Mouse (Mus musculus): ENCODE data around the gene Loxl3.

DNA sequence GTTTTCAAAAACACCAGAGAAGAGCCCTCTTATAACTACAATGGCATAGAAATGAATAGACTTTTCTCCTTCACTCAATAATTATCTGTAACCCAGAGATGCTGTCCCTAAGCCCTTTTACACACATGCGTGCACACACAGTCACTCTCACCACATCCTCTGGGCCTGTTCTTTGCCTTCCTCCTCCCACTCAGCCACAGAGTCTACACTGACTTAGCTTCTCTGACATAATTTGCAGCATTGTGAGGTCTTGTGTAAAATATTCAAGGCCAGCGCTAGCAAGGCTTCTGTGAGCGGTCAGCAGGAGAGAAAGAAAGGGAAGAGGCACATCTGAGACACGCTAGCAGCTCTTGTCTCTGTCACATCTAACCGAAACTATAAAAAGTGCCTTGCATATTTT, 20.5 kb upstream of the Loxl3 start:
- TF ChIP-seq CTCF (IDR thresholded peaks at IDR 0.05; ENCODE audit: low read depth) = no peak
- TF ChIP-seq EP300 (IDR thresholded peaks at IDR 0.05; ENCODE audit: low read depth) = no peak
